Mouse (Mus musculus): ENCODE results near the gene Bbx.

DNA sequence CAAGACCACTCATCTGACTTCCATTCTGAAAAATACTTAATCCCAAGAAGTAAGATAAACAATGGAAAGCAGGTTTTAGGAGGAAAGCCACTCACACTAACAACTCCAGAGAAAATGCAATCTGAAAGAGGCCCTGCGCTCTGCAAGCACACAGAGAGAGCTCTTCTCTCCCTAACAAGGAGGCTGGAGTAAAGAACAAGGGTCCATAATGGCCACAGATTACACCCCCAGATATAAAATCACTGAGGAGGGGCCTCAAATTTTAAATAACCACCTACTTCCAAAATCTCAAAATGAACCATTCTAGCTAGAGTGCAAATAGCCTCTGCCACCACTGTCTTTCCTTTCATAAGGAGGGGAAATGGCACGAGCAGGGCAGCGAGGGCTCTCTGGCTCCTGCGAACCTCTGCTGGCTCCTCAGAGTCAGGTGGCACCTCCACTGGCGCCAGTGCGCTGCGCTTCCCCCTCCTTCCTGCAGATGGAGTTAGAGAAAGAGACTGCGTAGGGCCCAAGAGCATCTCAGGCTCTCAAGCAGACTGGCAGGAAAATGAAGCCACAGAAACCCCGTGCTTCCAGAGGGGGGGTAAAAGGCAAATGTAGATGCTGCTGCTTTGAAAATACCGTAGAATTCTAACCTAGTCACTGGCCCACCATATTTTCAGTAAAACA is 51.4 kb downstream of the Bbx start:
- peak; percentile 61 for TF ChIP-seq CTCF (IDR thresholded peaks at IDR 0.05; ENCODE audit: low read depth)
- TF ChIP-seq EP300 (IDR thresholded peaks at IDR 0.05; ENCODE audit: low read depth), result no peak

All from liver, embryonic 14.5 days (tissue).